Mouse (Mus musculus) urinary bladder, postnatal 14 days (tissue): ENCODE measurements at regions not wholly inside any gene's neighbourhood (a gene's known extent, or its start where the extent isn't known, plus 50 kb on each side); places are given as distances from the start of the nearest gene placed in this dataset.

Experiments
- DNase-seq: peaks from one replicate; pipeline ENCODE4 v3.0.0; 2021; ENCODE audit warnings: low spot score

DNA sequence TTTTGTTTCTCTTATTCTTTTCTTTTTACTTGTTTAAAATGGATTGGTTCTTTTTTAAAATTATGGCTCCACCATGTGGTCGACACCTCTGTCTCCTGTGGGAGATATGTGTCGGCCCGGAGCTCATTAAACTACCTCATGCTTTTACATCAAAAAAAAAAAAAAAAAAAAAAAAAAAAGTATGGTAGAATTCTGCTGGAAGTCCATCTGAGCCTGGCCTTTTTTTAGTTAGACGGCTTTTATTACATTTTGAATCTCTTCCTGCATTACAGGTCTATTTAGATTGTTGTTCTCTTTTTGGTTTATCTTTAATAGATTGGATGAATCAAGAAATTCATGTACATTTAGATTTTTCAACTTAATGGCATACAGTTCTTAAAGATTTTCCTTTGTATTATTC lies 350.8 kb upstream of the Ascc3 start:
- no peak for DNase-seq

DNA sequence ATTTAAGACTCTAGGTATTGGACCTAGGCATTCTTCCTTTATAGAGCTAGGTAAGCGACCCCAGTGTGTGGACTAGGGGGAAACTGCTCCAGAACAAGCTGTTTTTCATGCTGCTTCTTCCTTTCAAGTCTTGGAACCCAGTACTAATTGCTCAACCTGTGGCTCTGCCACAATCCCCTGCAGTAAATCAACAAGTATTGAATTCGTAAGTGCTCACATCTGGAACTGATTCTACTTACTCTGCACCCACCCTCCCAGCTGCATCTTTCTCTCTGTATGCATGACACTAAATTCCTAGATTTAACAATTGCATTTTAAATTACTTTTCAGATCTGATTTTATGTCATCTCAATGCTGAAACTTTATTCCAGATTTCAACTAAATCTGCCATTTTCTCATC lies 388.9 kb upstream of the Ascc3 start:
- DNase-seq = no peak

DNA sequence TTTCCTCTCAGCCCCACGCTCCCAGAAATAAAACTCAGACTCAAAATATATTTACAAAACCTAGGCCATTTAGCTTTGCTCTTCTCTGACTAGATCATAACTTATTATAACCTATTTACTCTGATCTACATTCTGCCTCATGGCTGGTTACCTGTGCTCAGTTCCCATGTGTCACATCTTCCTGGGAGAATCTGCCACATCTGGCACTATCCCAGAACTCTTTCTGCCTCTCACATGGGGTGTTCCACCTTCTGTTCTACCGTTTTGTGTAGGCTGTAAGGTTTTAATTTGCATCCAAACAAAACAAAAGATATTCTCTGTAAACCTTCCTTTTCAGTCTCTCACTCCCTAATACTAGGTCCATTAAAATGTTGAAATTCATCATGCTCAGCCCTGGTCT lies 390.8 kb upstream of the Ascc3 start:
- DNase-seq = no peak

DNA sequence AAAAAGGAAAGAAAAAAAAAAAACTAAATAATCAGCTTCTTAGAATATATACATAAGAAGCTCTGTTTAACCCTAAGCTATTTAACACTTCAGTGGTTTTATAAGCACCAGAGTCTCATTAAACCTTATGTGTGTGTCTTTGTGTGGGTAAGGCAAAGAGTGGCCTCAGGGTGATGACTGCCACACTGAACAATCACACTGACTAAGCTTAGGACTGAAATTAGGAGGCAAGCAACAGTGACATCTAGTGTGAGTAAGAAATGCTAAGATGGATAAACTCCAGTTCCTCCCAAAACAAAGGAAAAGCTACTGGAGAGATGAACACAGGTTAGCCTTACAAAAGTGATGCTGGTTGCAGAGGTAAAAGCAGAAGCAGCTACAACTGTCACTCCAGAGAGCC lies 392.6 kb upstream of the Ascc3 start:
- no peak for DNase-seq

DNA sequence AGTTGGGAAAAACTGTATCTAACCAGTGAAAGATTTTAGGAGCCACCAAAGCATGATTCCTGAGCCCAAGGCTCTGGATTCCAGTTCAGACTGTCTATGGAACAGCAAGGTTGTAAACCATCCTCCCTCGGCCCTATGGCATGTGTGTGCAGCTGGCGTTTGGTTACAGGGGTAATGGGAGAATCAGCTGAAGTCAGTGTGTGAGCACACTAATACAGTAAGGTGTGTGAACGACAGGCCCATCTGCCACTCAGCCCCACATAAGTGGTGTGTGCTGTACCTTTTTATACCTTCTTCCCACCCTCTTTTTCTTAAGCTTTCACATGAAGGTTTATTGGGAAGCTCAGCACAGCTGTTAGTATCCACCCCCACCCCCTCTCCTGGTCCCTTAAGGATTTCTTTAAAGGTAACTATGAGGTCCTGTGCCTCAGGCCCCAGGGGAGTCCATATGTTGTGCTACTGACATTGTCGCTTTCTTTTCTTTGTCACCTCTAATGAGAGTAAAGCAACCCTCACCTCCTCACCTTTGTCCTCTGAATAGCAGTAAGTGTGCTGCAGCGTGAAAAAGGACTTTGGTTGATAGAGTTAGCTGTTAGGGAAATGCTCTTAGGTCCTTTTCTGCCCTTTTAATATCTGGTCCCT lies 394.5 kb upstream of the Ascc3 start:
- no peak for DNase-seq

DNA sequence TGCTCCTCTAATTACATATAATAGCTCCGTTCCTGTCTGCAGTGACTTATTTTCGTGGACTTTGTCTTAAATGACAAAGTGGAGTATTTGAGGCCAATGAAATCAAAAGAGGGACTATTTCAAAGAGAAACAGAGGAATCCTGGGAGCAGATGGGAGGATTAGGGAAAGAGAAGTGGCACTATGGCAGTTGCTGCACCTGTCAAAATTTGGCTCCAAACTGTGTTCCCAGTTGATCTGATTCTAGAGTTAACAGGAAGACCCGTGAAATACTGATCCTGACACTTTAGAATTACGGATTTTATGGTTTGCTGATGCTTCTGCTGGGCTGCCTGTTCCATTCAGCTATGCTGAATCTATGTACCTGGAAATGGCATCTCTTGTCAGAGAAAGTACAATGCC lies 401.7 kb upstream of the Grik2 start:
- no peak for DNase-seq

DNA sequence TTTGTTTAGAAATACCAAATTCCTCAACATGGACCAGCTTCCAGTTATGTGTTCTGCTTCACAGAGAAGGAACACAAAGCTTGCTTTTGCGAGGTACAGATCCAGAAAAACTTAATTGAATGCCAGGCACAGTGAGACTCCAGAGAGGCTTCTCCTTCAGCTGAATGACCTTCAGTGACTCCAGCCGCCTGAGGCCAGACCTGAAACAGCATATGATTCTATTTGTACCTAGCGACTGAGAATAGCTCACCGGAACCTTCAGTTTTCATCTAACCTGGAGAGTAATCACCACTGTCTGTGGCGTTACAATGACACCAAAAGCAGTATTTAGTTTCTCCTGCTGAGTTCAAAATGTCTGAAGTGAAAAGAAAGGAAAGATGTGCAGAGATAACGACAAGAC lies 380.6 kb upstream of the Grik2 start:
- no peak for DNase-seq

DNA sequence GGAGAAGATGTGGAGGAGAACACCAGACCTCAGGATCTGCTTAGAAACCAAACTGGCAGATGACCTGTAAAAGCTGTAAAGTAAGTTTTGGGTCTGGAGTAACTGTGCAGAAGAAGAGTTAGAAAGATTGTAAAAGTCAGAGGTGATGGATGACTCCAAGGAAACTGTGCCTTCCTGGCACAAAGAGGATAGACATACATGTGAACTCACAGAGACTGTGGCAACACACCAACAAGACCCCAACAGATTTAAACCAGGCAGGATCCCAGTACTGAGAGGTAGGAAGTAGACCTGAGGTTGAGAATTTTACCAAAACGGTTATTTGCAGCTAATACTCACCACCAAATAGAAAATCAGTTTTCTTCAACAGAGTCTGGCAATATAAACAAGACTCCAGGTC lies 349.8 kb upstream of the Grik2 start:
- DNase-seq = no peak

DNA sequence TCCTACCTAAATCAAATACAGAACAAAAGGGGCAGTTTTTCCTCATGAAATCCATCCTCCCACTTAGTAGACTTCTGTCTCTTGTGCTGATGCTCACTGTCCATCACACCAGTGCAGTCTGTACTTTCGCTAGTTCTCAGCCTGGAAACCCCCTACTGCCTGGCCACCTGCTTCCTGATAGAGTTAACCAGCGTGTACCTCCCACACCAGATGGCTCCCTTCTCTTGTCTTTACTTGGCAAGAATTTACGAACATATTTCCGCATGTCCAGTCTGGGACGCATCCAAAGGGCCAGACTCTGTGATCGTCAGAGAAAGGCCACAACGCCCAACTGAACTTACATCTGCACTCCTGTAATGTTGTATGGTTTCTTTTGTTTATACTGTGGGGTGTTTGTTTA lies 349.2 kb upstream of the Grik2 start:
- peak; percentile 21 for DNase-seq

DNA sequence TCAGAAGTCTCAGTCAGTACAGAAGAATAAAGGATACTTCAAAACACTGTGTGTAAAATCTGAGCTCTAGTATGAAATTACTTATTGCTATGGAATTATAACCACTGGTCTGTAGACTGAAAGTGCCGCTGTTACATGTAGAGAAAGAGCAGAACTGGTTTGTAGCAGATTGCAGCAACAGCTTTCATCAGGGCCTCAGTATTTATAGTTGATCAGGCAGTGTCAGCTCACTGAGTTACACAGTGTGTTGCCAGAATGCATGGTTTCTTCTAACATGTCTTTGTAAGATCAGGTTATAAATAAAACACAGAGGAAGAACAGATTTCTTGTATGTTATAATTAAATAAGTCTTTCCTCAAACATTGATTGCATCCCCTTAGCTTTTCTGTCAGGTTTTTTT lies 347.6 kb upstream of the Grik2 start:
- no peak for DNase-seq

DNA sequence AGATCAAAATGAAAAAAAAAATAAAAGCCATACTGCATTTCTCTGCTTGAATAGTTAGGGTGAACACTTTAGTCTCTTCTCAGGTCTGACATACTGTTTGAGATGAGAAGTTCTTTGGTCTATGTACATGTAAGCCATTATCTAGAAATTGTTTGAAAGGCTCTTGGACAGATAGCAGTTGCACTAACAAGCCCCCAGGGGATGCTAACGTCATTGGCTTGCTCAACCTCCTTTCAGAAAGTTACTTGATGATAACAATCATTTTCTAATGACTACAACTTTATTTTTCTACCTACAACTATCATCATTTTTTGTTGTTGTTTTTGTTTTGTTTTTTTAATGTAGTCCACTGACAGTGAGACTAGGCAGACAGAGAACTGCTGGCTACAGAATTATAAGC lies 346.9 kb upstream of the Grik2 start:
- no peak for DNase-seq
